20 mouse cellular contexts compared by ENCODE assay signal in genomic region chr10:80242607-80243006, GRCm38 (mm10). TPM values are rescaled to one million over a fixed set of nuclear protein-coding genes. Genes with fewer than 3 reads are reported as not detected.
DNase-seq lines count a peak whose midpoint lies in the region; ATAC-seq and TF ChIP-seq lines count a peak whose summit lies in the region.
"Had no signal": no experiment of that assay in that cellular context is flagged by ENCODE, and none has a peak within 500 bp of the region (broad histone marks: within the 10 kb centered on the region; RNA-seq: fewer than 3 reads in every experiment).

No protein-coding gene starts in this region.

- H3K27me3 ChIP-seq in heart, embryonic 11.5 days (ENCODE audit: control insufficient read depth, insufficient read depth, low read length), result no peaks in the 10 kb centered on the region
- no peaks in the 10 kb centered on the region for H3K27me3 ChIP-seq in hindbrain, embryonic 11.5 days (ENCODE audit: control insufficient read depth, insufficient read depth, low read length)
- H3K27me3 ChIP-seq in hindbrain, postnatal 0 days (ENCODE audit: insufficient read depth, low read length), result no peaks in the 10 kb centered on the region
- no peaks in the 10 kb centered on the region for H3K27me3 ChIP-seq in neural tube, embryonic 13.5 days
- no peaks in the 10 kb centered on the region for H3K27me3 ChIP-seq in neural tube, embryonic 15.5 days (replicated peaks)
- H3K27me3 ChIP-seq in midbrain, embryonic 16.5 days (ENCODE audit: control insufficient read depth, insufficient read depth, low read depth, low read length), result no peaks in the 10 kb centered on the region
- H3K27me3 ChIP-seq: embryonic facial prominence, embryonic 15.5 days; forebrain, embryonic 15.5 days; limb, embryonic 15.5 days; liver, embryonic 15.5 days had no signal

- H3K4me1 ChIP-seq in heart, embryonic 11.5 days (ENCODE audit: control insufficient read depth, insufficient read depth, low read length), result peaks cover 13% of the 10 kb centered on the region
- peaks cover 3% of the 10 kb centered on the region; the same call in 1 of the 2 replicates for H3K4me1 ChIP-seq in hindbrain, embryonic 11.5 days (replicated peaks; ENCODE audit: control insufficient read depth, insufficient read depth, low read length)
- no peaks in the 10 kb centered on the region for H3K4me1 ChIP-seq in hindbrain, postnatal 0 days (ENCODE audit: insufficient read depth, low read length)
- H3K4me1 ChIP-seq in neural tube, embryonic 13.5 days (replicated peaks), result peaks cover 6% of the 10 kb centered on the region
- peaks cover 10% of the 10 kb centered on the region for H3K4me1 ChIP-seq in neural tube, embryonic 15.5 days
- peaks cover 8% of the 10 kb centered on the region; the same call in 1 of the 2 replicates for H3K4me1 ChIP-seq in midbrain, embryonic 16.5 days (ENCODE audit: control insufficient read depth, insufficient read depth, low read length)

- WGBS in heart, embryonic 11.5 days (ENCODE audit: insufficient replicate concordance), result 67% methylated on average over 3 of the region's 3 CpGs
- WGBS in hindbrain, embryonic 11.5 days, result 82% methylated on average over 3 of the region's 3 CpGs
- WGBS in hindbrain, postnatal 0 days, result 91% methylated on average over 3 of the region's 3 CpGs
- WGBS in neural tube, embryonic 13.5 days, result 96% methylated on average over 3 of the region's 3 CpGs
- WGBS in neural tube, embryonic 15.5 days, result 96% methylated on average over 3 of the region's 3 CpGs
- 75% methylated on average over 3 of the region's 3 CpGs for WGBS in midbrain, embryonic 16.5 days

- 0 out of 2 replicates have a peak, but pooled peaks have one; percentile 12 for ATAC-seq in heart, embryonic 11.5 days (replicated peaks; ENCODE audit: insufficient number of reproducible peaks, low FRiP score, low TSS enrichment)
- no peak for ATAC-seq in hindbrain, embryonic 11.5 days (ENCODE audit: low FRiP score)
- no peak for ATAC-seq in hindbrain, postnatal 0 days
- no peak for ATAC-seq in neural tube, embryonic 13.5 days (ENCODE audit: low read depth)
- ATAC-seq in neural tube, embryonic 15.5 days (ENCODE audit: low FRiP score), result no peak
- no peak for ATAC-seq in midbrain, embryonic 16.5 days
- ATAC-seq: forebrain, embryonic 15.5 days; intestine, postnatal 0 days had no signal

- DNase-seq in heart, adult 18-20 months, result no peak
- no peak for DNase-seq in hindbrain, embryonic 11.5 days (ENCODE audit: low spot score)
- no peak for DNase-seq in hindbrain, postnatal 0 days (ENCODE audit: low spot score)
- no peak for DNase-seq in lung, postnatal 25 days (ENCODE audit: low spot score)
- DNase-seq: adrenal gland, postnatal 25 days; cerebellum, adult 8-10 months; embryo, embryonic 11 days; gastrocnemius, postnatal 25 days; kidney, postnatal 4 days; right cerebral cortex, postnatal 14 days had no signal

- H3K4me2 ChIP-seq in heart, embryonic 11.5 days, result no peak overlapping the region
- no peak overlapping the region for H3K4me2 ChIP-seq in hindbrain, embryonic 11.5 days (replicated peaks; ENCODE audit: low read depth, low read length)
- H3K4me2 ChIP-seq in hindbrain, postnatal 0 days (ENCODE audit: low read depth, low read length), result no peak overlapping the region
- no peak overlapping the region for H3K4me2 ChIP-seq in neural tube, embryonic 13.5 days
- no peak overlapping the region for H3K4me2 ChIP-seq in neural tube, embryonic 15.5 days
- no peak overlapping the region for H3K4me2 ChIP-seq in midbrain, embryonic 16.5 days (ENCODE audit: low read length)
- H3K4me2 ChIP-seq: embryonic facial prominence, embryonic 15.5 days; forebrain, embryonic 15.5 days; limb, embryonic 15.5 days; liver, embryonic 15.5 days had no signal

- no peak for TF ChIP-seq CTCF in hindbrain, postnatal 0 days (IDR thresholded peaks at IDR 0.05; ENCODE audit: low read depth)

- peak overlapping the region; percentile 80; the same call in 1 of the 2 replicates for H3K27ac ChIP-seq in heart, embryonic 11.5 days (ENCODE audit: low read depth, low read length)
- no peak overlapping the region for H3K27ac ChIP-seq in hindbrain, embryonic 11.5 days (ENCODE audit: low read depth, low read length)
- no peak overlapping the region for H3K27ac ChIP-seq in hindbrain, postnatal 0 days
- no peak overlapping the region for H3K27ac ChIP-seq in neural tube, embryonic 13.5 days (replicated peaks)
- H3K27ac ChIP-seq in neural tube, embryonic 15.5 days (replicated peaks), result no peak overlapping the region
- H3K27ac ChIP-seq in midbrain, embryonic 16.5 days (ENCODE audit: low read length), result 0 out of 2 replicates have a peak overlapping the region, but pooled peaks have one; percentile 35
- H3K27ac ChIP-seq: embryonic facial prominence, embryonic 15.5 days; forebrain, embryonic 15.5 days; liver, embryonic 15.5 days; macrophage had no signal

- H3K4me3 ChIP-seq in heart, embryonic 11.5 days (ENCODE audit: low read depth, low read length), result no peak overlapping the region
- no peak overlapping the region for H3K4me3 ChIP-seq in hindbrain, embryonic 11.5 days (ENCODE audit: low read depth, low read length)
- no peak overlapping the region for H3K4me3 ChIP-seq in hindbrain, postnatal 0 days (ENCODE audit: low read length)
- no peak overlapping the region for H3K4me3 ChIP-seq in neural tube, embryonic 13.5 days
- H3K4me3 ChIP-seq in neural tube, embryonic 15.5 days (replicated peaks), result no peak overlapping the region
- no peak overlapping the region for H3K4me3 ChIP-seq in midbrain, embryonic 16.5 days (ENCODE audit: low read depth, low read length)
- H3K4me3 ChIP-seq: embryonic facial prominence, embryonic 15.5 days; forebrain, embryonic 15.5 days; limb, embryonic 15.5 days; liver, embryonic 15.5 days had no signal

- no peak overlapping the region for H3K9ac ChIP-seq in heart, embryonic 11.5 days (ENCODE audit: low read depth, low read length)
- 0 out of 2 replicates have a peak overlapping the region, but pooled peaks have one; percentile 23 for H3K9ac ChIP-seq in hindbrain, embryonic 11.5 days (ENCODE audit: low read depth, low read length)
- no peak overlapping the region; the same call in 1 of the 2 replicates for H3K9ac ChIP-seq in hindbrain, postnatal 0 days (replicated peaks; ENCODE audit: low read length)
- H3K9ac ChIP-seq in neural tube, embryonic 13.5 days, result 0 out of 2 replicates have a peak overlapping the region, but pooled peaks have one; percentile 17
- no peak overlapping the region for H3K9ac ChIP-seq in neural tube, embryonic 15.5 days (replicated peaks)
- H3K9ac ChIP-seq in midbrain, embryonic 16.5 days (ENCODE audit: low read depth, low read length), result no peak overlapping the region
- H3K9ac ChIP-seq: embryonic facial prominence, embryonic 15.5 days; forebrain, embryonic 15.5 days; limb, embryonic 15.5 days; liver, embryonic 15.5 days had no signal

- no peaks in the 10 kb centered on the region for H3K9me3 ChIP-seq in heart, embryonic 11.5 days (replicated peaks; ENCODE audit: control insufficient read depth, low read length)
- H3K9me3 ChIP-seq in hindbrain, embryonic 11.5 days (ENCODE audit: control insufficient read depth, low read length), result no peaks in the 10 kb centered on the region
- H3K9me3 ChIP-seq in hindbrain, postnatal 0 days (ENCODE audit: low read length), result no peaks in the 10 kb centered on the region
- no peaks in the 10 kb centered on the region for H3K9me3 ChIP-seq in neural tube, embryonic 13.5 days
- no peaks in the 10 kb centered on the region for H3K9me3 ChIP-seq in neural tube, embryonic 15.5 days (replicated peaks)
- no peaks in the 10 kb centered on the region for H3K9me3 ChIP-seq in midbrain, embryonic 16.5 days (replicated peaks; ENCODE audit: control insufficient read depth, low read length, poor library complexity, severe bottlenecking)
- H3K9me3 ChIP-seq: embryonic facial prominence, embryonic 15.5 days; forebrain, embryonic 15.5 days; limb, embryonic 15.5 days; liver, embryonic 15.5 days had no signal

- peaks cover 43% of the 10 kb centered on the region for H3K36me3 ChIP-seq in heart, embryonic 11.5 days (ENCODE audit: control insufficient read depth, insufficient read depth, low read length)
- H3K36me3 ChIP-seq in hindbrain, embryonic 11.5 days (ENCODE audit: control insufficient read depth, insufficient read depth, low read length), result peaks cover 20% of the 10 kb centered on the region
- H3K36me3 ChIP-seq in hindbrain, postnatal 0 days (ENCODE audit: insufficient read depth, low read length), result peaks cover 55% of the 10 kb centered on the region
- peaks cover 69% of the 10 kb centered on the region for H3K36me3 ChIP-seq in neural tube, embryonic 13.5 days
- peaks cover 68% of the 10 kb centered on the region for H3K36me3 ChIP-seq in neural tube, embryonic 15.5 days
- H3K36me3 ChIP-seq in midbrain, embryonic 16.5 days (ENCODE audit: control insufficient read depth, insufficient read depth, low read length), result peaks cover 35% of the 10 kb centered on the region

RNA-seq across cellular contexts. Expression of gene Ndufs7, which starts 6.3 kb away (rescaled TPM):
- polyA plus RNA-seq in heart, embryonic 11.5 days (2014; fragmentation: Nextera tagmentation; extraction: Ambion mirVana), result 499 and 501 TPM in 2 replicates
- 1,000 to 10,000 TPM; 1,019 to 1,055 TPM for total RNA-seq in heart, adult 18-20 months (2021)
- 242 and 245 TPM in 2 replicates for polyA plus RNA-seq in hindbrain, embryonic 11.5 days (2014; fragmentation: Nextera tagmentation; extraction: Ambion mirVana)
- total RNA-seq in hindbrain, postnatal 0 days (2014; rRNA removed), result 246 and 291 TPM in 2 replicates
- polyA plus RNA-seq in hindbrain, postnatal 0 days (2015; fragmentation: Nextera tagmentation; extraction: Ambion mirVana), result 410 and 430 TPM in 2 replicates
- polyA plus RNA-seq in neural tube, embryonic 13.5 days (2015; fragmentation: Nextera tagmentation; extraction: Ambion mirVana), result 250 and 275 TPM in 2 replicates
- 353 and 368 TPM in 2 replicates for polyA plus RNA-seq in neural tube, embryonic 15.5 days (2015; fragmentation: Nextera tagmentation; extraction: Ambion mirVana)
- polyA plus RNA-seq in midbrain, embryonic 16.5 days (2015; fragmentation: Nextera tagmentation; extraction: Ambion mirVana), result 263 and 302 TPM in 2 replicates

RNA-seq across cellular contexts. Expression of gene Mum1, which starts 16.4 kb away (rescaled TPM):
- polyA plus RNA-seq in heart, embryonic 11.5 days (2014; fragmentation: Nextera tagmentation; extraction: Ambion mirVana), result 34.6 and 38.2 TPM in 2 replicates
- 10 to 100 TPM; 11.4 to 14.2 TPM for total RNA-seq in heart, adult 18-20 months (2021)
- 49.4 and 57.3 TPM in 2 replicates for polyA plus RNA-seq in hindbrain, embryonic 11.5 days (2014; fragmentation: Nextera tagmentation; extraction: Ambion mirVana)
- 41.5 and 49.3 TPM in 2 replicates for total RNA-seq in hindbrain, postnatal 0 days (2014; rRNA removed)
- polyA plus RNA-seq in hindbrain, postnatal 0 days (2015; fragmentation: Nextera tagmentation; extraction: Ambion mirVana), result 45.8 and 45.9 TPM in 2 replicates
- polyA plus RNA-seq in neural tube, embryonic 13.5 days (2015; fragmentation: Nextera tagmentation; extraction: Ambion mirVana), result 46.5 and 60.7 TPM in 2 replicates
- 46.8 and 49.6 TPM in 2 replicates for polyA plus RNA-seq in neural tube, embryonic 15.5 days (2015; fragmentation: Nextera tagmentation; extraction: Ambion mirVana)
- polyA plus RNA-seq in midbrain, embryonic 16.5 days (2015; fragmentation: Nextera tagmentation; extraction: Ambion mirVana), result 47.8 and 51.1 TPM in 2 replicates

RNA-seq across cellular contexts. Expression of gene Gamt, which starts 18.2 kb away (rescaled TPM):
- 57.2 and 59.0 TPM in 2 replicates for polyA plus RNA-seq in heart, embryonic 11.5 days (2014; fragmentation: Nextera tagmentation; extraction: Ambion mirVana)
- 10 to 100 TPM in 1 of 2 experiments, 1 to 10 TPM in 1; 8.9 to 14.8 TPM for total RNA-seq in heart, adult 18-20 months (2021)
- polyA plus RNA-seq in hindbrain, embryonic 11.5 days (2014; fragmentation: Nextera tagmentation; extraction: Ambion mirVana), result 30.3 and 30.4 TPM in 2 replicates
- total RNA-seq in hindbrain, postnatal 0 days (2014; rRNA removed), result 40.9 and 44.5 TPM in 2 replicates
- 32.4 and 35.9 TPM in 2 replicates for polyA plus RNA-seq in hindbrain, postnatal 0 days (2015; fragmentation: Nextera tagmentation; extraction: Ambion mirVana)
- polyA plus RNA-seq in neural tube, embryonic 13.5 days (2015; fragmentation: Nextera tagmentation; extraction: Ambion mirVana), result 31.2 and 33.0 TPM in 2 replicates
- polyA plus RNA-seq in neural tube, embryonic 15.5 days (2015; fragmentation: Nextera tagmentation; extraction: Ambion mirVana), result 27.9 and 34.6 TPM in 2 replicates
- 15.8 and 19.5 TPM in 2 replicates for polyA plus RNA-seq in midbrain, embryonic 16.5 days (2015; fragmentation: Nextera tagmentation; extraction: Ambion mirVana)

RNA-seq across cellular contexts. Expression of gene Dazap1, which starts 18.7 kb away (rescaled TPM):
- polyA plus RNA-seq in heart, embryonic 11.5 days (2014; fragmentation: Nextera tagmentation; extraction: Ambion mirVana), result 28.4 and 29.9 TPM in 2 replicates
- 10 to 100 TPM; 46.9 to 58.8 TPM for total RNA-seq in heart, adult 18-20 months (2021)
- 46.8 and 47.3 TPM in 2 replicates for polyA plus RNA-seq in hindbrain, embryonic 11.5 days (2014; fragmentation: Nextera tagmentation; extraction: Ambion mirVana)
- 79.1 and 104 TPM in 2 replicates for total RNA-seq in hindbrain, postnatal 0 days (2014; rRNA removed)
- polyA plus RNA-seq in hindbrain, postnatal 0 days (2015; fragmentation: Nextera tagmentation; extraction: Ambion mirVana), result 38.5 and 39.4 TPM in 2 replicates
- 59.8 and 66.5 TPM in 2 replicates for polyA plus RNA-seq in neural tube, embryonic 13.5 days (2015; fragmentation: Nextera tagmentation; extraction: Ambion mirVana)
- polyA plus RNA-seq in neural tube, embryonic 15.5 days (2015; fragmentation: Nextera tagmentation; extraction: Ambion mirVana), result 48.6 and 50.4 TPM in 2 replicates
- polyA plus RNA-seq in midbrain, embryonic 16.5 days (2015; fragmentation: Nextera tagmentation; extraction: Ambion mirVana), result 43.7 and 51.9 TPM in 2 replicates

RNA-seq across cellular contexts. Expression of gene Rps15, which starts 49.6 kb away (rescaled TPM):
- polyA plus RNA-seq in heart, embryonic 11.5 days (2014; fragmentation: Nextera tagmentation; extraction: Ambion mirVana), result 702 and 828 TPM in 2 replicates
- total RNA-seq in heart, adult 18-20 months (2021), result 100 to 1,000 TPM; 745 to 872 TPM
- 798 TPM in 2 replicates for polyA plus RNA-seq in hindbrain, embryonic 11.5 days (2014; fragmentation: Nextera tagmentation; extraction: Ambion mirVana)
- 1,031 and 1,483 TPM in 2 replicates for total RNA-seq in hindbrain, postnatal 0 days (2014; rRNA removed)
- 676 and 682 TPM in 2 replicates for polyA plus RNA-seq in hindbrain, postnatal 0 days (2015; fragmentation: Nextera tagmentation; extraction: Ambion mirVana)
- 573 and 601 TPM in 2 replicates for polyA plus RNA-seq in neural tube, embryonic 13.5 days (2015; fragmentation: Nextera tagmentation; extraction: Ambion mirVana)
- polyA plus RNA-seq in neural tube, embryonic 15.5 days (2015; fragmentation: Nextera tagmentation; extraction: Ambion mirVana), result 544 and 638 TPM in 2 replicates
- polyA plus RNA-seq in midbrain, embryonic 16.5 days (2015; fragmentation: Nextera tagmentation; extraction: Ambion mirVana), result 465 and 476 TPM in 2 replicates

Comparison
In these comparisons a context has a peak if more than half of its experiments do, and no peak if none do; other contexts are left out.
1. H3K9ac ChIP-seq: peak in hindbrain, embryonic 11.5 days (single experiment) and neural tube, embryonic 13.5 days (single experiment); none in heart, embryonic 11.5 days (single experiment), hindbrain, postnatal 0 days (single experiment), neural tube, embryonic 15.5 days (single experiment) and midbrain, embryonic 16.5 days (single experiment).
2. H3K27ac ChIP-seq: peak in heart, embryonic 11.5 days (single experiment) and midbrain, embryonic 16.5 days (single experiment); none in hindbrain, embryonic 11.5 days (single experiment), hindbrain, postnatal 0 days (single experiment), neural tube, embryonic 13.5 days (single experiment) and neural tube, embryonic 15.5 days (single experiment).